Mouse (Mus musculus) T-helper 2 cell (primary cell): ENCODE results near the gene Birc7.

Source experiments
- in situ Hi-C: fragments of 300-600 bp; cut with MboI, MseI; formaldehyde crosslinking; loops from one replicate; pipeline ENCODE4 v1.15.1; 2025; ENCODE audit warnings: high pct_unique_total_duplicates

Birc7 gene

DNA sequence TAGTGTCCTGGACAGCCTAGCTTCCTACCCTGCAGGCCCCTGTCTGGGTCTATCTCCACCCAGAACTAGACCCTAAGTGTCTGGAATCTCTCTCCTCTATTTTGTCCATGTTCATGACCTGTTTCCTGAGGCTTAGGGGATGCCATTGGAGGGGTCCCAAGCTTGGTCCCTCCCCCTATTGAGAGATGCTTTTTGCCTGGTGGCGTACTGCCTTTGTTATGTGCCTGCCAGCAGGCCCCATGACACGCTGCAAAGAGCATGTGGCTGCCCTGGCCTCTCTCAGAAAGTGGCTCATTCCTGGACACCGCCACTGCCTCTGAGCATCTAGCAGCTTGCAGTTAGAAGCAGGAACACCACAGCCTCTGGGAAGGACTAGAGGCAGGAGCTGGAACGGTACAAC is at the start of gene Birc7:
Gene Birc7 (plus strand): TSS at position 301 of the 400 bp plus-strand sequence.
- in situ Hi-C loops, result no loop called here

DNA sequence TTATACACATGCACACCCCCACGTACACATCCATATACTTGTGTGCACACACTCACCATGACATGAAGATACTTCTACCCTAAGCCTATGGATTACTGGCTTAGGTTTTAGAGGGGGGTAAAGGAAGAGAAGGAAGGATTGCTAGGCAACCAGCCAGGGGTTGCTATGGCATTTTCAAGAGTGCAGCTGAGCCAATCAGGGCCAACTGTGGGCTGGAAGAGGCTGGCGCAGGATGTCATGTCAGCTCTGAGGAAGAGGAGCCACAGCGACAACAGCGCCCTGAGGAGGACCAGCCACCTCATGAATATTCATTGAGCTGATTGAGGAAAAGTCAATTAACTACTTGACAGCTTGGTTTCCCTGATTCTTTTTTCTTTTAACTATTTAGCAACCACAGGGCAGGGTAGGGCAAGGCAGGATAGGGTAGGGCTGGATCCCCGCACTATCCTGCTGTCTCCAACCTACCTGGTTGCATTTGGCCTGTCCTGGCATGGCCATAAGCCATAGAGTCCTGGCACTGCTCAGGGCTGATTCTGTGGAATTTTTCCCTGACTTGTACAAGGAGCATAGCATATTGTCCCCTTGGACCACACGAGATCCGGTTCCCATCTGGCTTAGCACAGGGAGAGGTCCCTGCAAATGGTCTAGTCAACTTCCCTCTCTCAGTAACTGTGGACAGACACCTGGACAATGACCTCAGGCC is 49.3 kb upstream of the Birc7 start:
- in situ Hi-C loops, result loop anchor here (5.0 kb wide), 1 partner anchor 52 kb away; no protein-coding TSS in a partner anchor

- in situ Hi-C loops, result no loop called here
These were observed 47.5 kb upstream of the Birc7 start for GRCm38 (mm10) chr2:180881281-180881680.

GRCm38 (mm10) chr2:180885270-180885669 is 43.6 kb upstream of the Birc7 start:
- in situ Hi-C loops, result no loop called here

DNA sequence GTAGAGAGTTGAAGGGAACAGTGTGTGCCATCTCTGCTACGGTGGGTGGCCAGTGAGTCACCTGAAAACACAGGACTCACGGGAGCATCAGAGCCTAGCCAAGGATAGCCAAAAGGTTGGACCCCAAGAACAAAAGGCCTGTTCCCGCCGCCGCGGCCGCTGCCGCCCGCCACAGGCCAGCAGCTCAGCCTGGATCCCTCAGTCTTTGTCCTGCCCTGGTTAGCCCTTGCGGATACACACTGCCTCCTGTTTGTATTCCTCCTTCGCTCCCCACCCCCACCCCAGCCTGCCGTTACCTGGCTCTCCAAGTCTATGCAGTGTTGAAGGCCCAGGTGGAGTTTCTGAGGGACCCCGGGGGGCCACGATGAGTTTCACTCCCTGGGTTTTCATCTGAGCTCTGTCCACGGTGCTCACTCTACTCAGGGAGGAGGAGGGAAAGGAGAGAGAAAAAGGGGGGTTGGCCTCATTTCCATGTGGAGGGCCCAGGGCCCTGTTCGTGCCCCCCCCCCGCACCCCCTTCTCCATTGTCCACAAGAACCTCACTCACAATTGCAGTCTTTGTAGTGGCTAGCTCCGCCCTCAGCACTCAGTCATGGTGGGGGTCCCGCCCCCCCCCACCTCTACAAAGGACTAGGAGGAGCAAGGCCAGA is 39.4 kb upstream of the Birc7 start:
- in situ Hi-C loops, result no loop called here

DNA sequence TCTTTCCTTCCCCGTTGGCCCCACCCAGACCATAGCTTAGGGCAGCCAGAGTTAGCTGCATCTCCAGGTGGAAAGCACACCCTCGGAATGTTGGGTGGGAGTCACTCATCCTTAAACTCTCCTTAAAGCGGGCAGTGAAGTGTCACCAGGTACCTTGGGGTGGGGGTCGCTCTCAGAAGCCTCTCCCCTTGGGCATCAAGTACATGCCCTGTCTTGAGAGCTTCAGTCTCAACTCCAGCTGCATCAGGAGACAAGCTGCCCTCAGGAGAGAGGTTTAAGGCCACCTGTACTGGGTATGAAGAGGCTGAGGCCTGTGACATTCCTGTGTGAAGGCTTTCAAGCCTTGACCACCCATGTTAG is 38.9 kb upstream of the Birc7 start:
- in situ Hi-C loops, result no loop called here

DNA sequence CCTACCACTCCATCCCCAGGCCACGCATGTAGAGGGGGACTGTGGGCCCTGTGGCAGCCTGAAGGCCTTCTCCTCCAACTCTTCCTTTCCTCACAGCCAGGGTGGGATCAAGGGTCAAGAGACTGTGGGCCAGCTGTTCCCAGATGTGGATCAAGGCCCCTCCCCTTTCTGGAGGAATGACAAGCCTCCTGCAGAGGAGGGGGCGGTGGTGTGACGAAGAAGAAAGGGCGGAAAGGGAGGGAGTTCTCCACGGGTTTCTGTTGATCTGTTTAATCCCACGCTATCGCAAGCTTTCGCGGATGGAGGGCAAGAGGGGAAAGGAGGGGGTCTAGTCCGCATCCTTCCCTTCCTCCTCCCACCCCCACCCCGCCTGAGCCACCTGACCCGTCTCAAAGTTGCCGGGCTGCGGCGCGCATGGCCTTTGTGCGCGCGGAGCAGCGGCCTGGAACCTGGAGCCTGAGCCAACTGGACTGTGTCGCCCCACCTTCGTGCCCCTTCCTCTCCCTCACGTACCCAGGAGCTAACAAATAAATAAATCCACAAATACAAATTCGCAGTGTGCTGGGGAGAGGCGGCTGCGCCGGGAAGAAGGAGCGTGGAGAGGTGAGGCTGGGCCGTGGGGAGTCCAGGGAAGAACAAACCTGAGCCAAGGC is 38.3 kb upstream of the Birc7 start:
- in situ Hi-C loops, result no loop called here

DNA sequence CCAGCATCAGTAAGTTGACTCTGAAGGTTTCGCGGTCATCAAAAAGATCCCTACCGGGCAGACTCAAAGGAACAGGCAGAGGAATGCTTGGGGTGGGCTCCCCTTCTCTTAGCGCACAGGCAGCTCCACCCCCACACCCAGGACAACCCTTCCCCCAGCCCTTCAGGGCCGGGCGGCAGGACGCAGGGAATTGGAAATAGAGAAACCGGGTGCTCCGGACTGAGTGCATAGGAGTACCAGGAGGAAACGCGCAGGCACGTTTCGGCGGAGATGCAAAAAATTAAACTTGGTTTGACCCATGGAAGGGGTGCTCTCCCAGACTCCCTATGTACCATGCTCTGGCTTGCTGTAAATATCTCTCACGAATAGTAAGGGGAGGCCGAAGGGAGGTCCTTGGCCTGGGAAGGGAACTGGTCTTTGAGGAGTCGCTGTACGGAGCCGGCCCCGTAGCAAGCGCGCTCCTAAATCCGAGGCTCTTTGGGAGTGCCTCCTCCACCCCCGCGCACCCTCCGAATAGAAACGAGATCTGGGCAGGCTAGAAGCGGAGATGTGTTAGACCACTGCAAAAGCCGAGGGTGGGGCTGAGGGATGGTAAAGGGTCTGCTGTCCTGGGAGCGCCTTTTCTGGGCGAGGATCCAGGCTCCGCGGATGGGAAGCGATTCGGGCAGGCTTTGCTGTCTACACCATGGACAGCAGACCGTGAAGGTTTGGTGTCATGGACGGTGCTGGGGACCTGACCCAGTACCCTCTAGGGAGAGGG is 37.6 kb upstream of the Birc7 start:
- in situ Hi-C loops, result no loop called here

DNA sequence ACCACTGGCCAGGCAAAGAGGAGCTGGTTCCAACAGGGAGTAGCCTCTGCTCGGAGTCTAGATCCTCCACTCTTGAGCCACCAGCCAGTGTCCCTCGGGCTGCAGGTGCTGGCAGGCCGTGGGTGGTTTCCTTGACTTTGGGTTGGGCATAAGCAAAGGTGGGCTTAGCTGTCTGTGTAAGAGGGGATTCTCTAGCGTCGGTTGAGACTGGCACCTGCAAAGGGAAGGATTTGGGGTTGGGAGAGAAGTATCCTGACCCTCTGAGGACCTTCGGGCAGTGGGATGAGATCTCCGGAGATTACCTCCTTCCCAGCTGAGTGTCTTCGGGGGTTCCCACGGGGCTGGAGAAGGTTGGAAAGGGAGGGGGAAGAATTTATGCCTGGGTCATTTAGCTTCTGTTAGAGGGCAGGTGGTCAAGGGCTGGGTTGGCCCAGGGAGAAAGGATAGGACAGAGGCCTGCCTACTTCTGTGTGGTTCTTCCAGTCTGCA is 36.9 kb upstream of the Birc7 start:
- in situ Hi-C loops, result no loop called here

DNA sequence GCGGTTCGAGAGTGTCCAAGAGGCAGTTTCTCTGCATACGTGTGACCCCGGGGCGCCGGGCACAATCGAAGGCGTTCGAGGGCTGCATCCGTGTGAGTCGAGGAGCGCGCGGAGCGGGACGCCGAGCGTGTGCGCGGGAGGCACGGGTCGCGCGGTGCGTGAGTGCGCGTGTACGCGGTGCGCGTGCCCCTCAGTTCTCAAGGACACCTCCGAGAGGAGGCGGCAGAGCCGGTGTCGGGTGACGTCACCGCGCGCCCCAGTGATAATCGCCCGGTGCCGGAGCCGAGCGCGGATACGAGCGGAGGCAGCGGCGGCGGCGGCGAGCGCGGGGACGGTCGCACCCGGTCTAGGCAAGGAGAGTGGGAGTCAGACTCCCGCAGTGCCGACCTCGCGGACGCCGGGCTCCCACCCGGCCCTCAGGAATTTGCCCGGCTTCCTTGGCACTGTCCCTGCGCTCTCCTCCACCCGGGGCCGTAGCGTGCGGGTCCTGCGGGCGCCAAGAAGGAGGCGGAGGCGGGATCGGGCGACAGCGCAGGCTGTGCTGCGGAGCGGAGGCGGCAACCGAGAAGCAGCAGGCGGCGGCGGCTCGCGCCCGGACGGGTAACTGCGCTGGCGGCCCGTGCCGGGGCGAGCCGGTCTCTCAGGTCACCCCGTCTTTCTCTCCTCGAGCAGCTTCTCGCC is 35.8 kb upstream of the Birc7 start:
- in situ Hi-C loops, result no loop called here

DNA sequence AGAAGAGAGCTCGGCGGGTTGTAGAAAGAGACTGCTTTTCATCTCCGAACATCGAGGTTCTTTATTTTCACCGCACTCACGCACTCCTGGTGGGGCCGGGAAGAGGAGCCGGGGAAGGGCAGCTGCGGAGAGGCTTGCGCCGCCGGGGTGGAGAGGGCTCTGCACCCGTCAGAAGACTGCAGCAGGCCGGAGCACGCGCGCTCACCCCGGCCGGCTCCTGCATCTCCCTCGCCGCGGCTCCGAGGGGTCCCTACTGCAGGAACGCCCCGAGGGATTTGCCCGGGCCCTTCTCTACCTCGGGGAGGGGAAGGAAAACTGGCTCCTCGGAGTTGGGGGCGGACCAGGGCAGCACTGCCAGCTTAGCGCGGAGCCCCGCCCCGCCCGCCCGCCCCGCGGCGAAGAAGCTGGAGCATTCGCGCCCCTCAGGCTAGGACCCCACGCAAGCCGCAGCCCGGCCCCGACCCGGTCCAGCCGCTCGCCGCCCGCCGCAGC is 35.2 kb upstream of the Birc7 start:
- in situ Hi-C loops, result no loop called here

- in situ Hi-C loops, result no loop called here
These were observed 34.7 kb upstream of the Birc7 start for GRCm38 (mm10) chr2:180894029-180894623.

GRCm38 (mm10) chr2:180894734-180895133 is 34.1 kb upstream of the Birc7 start:
- in situ Hi-C loops, result no loop called here

GRCm38 (mm10) chr2:180895321-180895720 is 33.5 kb upstream of the Birc7 start:
- in situ Hi-C loops, result no loop called here

DNA sequence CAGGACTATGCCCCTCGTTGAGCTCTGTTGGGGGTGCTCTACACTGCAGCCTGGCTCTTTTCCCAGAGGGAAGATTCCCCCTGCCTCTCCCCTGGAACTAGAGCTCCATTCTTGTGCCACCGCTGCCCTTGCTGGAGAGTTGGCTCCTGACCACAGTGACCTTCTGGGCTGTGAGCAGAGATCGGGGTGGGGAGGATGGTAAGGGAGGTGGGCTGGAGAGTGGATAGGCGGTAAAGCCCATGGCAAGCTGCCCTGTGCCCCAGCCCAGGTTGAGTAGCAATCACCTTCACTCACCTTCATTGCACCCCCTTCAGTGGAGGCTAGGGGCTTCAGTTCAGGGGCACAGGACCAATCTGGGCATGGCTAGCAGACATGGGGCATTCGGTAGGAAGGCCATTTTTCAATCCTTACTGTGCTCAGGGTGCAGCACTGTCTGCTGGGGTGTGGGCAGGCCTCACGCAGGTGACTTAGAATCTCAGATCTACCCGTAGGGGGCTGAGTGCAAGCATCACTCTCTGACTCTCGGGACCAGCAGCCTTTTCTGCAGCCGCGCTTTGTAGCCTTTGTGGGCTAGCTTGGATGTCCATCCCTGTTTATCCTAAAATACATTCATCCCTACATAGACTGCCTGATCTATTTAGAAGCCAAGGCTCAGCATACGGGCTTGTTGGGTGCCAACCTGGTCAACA is 32.8 kb upstream of the Birc7 start:
- in situ Hi-C loops, result no loop called here

- in situ Hi-C loops, result no loop called here
These were observed 31.8 kb upstream of the Birc7 start for GRCm38 (mm10) chr2:180896819-180897625.

DNA sequence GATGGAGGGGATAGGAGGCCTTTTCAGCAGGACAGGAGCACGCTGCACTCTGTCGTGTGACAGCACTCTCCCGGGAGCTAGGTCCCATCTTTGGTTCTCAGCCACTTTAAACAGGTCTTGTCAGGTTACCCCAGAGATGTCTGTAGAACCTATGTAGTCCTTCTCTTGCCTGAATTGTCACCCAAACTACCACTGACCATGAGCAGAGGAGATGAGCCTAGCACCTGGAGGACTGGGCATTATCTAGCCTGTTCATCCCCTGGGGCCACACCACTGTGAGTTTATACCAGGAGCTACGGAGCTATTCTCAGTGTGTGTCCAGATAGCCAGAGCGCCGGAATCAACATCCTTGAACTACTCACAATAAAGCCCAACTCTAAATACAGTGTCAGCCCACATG is 31.0 kb upstream of the Birc7 start:
- in situ Hi-C loops, result no loop called here

DNA sequence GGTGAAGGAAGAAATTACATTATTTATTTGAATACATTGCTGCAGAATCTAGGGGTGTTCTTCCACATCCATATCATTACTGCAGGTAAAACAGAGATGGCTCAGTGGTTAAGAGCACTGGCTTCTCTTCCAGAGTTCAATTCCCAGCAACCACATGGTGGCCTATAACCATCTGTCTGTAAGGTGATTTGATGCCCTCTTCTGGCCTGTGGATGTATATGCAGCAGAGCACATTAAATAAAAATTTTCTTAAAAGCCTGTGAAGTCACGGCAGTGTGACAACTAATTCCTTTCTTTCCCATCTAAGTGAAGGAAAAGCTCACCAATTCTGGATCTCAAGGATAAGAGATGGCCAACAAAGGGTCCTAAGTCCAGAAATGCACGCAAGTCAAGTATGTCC is 26.7 kb upstream of the Birc7 start:
- in situ Hi-C loops, result no loop called here

DNA sequence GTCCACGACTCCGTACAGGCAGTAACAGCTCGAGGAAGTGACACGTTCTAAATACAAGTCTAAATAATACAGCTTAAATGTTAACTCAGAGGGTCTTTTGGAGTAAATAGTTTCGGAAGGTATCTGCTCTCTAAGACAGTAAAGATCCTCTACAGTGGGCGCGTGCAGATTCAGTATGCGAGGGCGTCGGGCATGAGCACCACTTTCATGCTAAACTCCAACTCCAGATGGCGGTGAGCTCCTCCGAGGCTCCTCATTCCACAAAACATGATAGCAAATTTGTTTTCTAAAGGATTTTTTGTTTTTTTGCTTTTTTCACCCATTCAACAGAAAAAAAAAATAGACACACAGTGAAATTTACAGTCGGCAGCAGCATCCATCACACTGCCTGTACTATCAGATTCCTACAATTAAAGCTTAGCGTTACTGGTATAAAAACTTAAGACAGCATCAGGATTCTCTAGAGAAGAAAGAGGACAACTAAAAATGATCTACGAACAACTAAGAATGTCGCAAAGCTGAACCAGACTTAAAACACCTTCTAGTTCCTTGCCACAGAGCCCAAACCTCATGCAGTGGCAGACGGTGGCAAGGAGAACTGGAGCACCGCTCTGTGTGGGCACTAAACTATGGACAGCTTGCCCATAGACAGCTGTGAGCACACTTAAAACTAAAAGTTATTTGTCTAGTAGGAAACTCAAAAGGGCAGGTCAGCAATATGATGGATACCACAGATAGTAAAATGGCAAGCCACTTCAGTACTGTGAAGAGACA is 24.2 kb upstream of the Birc7 start:
- in situ Hi-C loops, result no loop called here
